Mouse (Mus musculus) activated CD4-positive, CD25-positive, alpha-beta regulatory T cell, adult 4 months (primary cell): ENCODE data around the gene Ep300. TPM values are rescaled to one million over a fixed set of nuclear protein-coding genes. Genes with fewer than 3 reads are reported as not detected.
"Not testable (repeated sequence)": the region's sequence is repeated elsewhere in the genome, so short reads cannot be mapped to it uniquely, and the experiment has no call there.

Experiments
- ATAC-seq: one replicate; pipeline ENCODE4 v1.8.0; 2017
- polyA plus RNA-seq, 2 experiments: library from polyadenylated mRNA; unstranded; fragments of 100-300 nt; shearing (Covaris generic); gene quantifications; one replicate each; pipeline ENCODE4 v1.2.1; 2017

Ep300 gene
- polyA plus RNA-seq, 2 experiments from 2014 or later, result 15.5 to 21.7 TPM

DNA sequence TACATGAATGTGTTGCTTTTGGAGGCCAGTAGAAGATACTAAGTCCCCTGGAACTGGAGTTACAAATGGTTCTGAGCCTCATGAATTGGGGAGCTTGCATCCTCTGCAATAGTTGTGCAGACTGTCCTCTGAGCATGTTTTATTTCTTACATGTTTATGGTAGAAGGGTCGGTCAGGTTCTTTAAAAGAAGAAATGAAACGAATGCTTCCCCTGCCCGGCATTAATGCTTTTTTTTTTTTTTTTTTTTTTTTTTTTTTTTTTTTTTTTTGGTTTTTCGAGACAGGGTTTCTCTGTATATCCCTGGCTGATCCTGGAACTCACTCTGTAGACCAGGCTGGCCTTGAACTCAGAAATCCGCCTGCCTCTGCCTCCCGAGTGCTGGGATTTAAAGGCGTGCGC is 13.6 kb downstream of the Ep300 start:
- ATAC-seq, result not testable (repeated sequence)

DNA sequence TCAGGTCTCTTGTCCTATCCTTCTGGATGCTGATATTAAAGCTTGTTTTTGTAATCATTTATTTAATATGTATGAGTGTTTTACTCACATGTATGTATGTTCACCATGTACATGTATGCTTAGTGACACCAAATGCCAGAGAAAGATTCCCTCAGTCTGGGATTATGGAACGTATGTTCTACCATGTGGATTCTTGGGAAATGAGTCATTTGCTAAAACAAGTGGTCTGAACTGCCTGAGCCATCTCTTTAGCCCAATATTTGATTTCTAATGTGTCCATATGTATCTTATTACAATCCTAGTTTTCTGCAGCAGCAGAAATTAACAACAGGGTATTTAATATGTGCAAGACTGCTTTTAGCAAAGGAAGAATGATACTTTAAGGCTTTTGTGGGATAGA is 20.1 kb downstream of the Ep300 start:
- no peak for ATAC-seq

DNA sequence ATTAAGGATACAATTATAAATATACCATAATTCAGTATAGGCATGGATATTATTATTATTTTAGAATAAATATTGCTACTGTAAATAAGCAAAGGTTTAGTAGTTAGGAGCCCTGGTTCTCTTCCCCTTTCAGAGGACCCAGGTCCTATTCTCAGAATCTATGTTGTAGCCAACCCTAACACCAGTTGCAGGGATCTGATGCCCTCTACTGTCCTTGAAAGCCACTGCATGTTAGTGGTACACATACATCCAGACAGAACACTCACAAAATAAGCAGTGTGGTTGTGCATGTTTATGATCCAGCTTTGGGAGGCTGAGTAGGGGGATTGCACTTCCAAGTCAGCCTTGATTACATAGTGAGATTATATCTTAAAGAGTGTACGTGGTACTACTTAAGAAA is 21.5 kb downstream of the Ep300 start:
- ATAC-seq, result peak; percentile 52

DNA sequence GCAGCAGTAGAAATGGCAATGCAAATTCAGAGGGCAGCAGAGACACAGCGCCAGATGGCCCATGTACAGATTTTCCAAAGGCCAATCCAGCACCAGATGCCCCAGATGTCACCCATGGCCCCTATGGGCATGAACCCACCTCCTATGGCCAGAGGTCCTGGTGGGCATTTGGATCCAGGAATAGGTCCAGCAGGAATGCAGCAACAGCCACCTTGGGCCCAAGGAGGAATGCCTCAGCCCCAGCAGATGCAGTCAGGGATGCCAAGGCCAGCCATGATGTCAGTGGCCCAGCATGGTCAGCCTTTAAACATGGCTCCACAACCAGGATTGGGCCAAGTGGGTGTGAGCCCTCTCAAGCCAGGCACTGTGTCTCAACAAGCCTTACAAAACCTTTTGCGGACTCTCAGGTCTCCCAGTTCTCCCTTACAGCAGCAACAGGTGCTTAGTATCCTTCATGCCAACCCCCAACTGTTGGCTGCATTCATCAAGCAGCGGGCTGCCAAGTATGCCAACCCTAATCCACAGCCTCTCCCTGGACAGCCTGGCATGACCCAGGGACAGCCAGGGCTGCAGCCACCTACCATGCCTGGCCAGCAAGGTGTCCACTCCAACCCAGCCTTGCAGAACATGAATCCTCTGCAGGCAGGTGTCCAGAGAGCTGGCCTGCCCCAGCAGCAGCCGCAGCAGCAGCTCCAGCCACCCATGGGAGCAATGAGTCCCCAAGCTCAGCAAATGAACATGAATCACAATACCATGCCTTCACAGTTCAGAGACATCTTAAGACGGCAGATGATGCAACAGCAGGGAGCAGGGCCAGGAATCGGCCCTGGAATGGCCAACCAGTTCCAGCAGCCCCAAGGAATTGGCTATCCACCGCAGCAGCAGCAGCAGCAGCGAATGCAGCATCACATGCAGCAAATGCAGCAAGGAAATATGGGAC is 64.6 kb downstream of the Ep300 start:
- no peak for ATAC-seq

DNA sequence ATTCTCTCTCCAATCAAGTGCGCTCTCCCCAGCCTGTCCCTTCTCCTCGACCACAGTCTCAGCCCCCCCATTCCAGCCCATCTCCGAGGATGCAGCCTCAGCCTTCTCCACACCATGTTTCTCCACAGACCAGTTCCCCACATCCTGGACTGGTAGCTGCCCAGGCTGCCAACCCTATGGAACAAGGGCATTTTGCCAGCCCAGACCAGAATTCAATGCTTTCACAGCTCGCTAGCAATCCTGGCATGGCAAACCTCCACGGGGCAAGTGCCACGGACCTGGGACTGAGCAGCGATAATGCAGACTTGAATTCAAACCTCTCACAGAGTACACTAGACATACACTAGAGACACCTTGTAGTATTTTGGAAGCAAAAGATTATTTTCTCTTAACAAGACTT is 65.5 kb downstream of the Ep300 start:
- no peak for ATAC-seq

DNA sequence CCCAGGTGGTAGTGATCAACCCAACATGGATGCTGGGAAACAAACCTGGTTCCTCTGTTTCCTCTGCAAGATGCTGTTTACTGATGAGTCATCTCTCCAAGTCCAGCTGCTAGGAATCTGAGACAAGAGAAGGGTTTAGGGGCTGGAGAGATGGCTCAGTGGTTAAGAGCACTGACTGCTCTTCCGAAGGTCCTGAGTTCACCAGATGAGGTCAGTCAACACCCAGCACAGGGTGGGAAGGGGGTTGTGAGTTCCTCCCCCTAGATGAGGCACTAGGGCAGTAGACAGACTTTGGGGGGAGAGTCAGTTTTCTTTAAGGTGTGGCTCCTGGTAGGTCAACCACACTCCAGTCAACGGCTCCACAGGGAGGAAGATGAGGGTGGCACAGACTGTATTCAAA is 76.5 kb downstream of the Ep300 start:
- no peak for ATAC-seq

DNA sequence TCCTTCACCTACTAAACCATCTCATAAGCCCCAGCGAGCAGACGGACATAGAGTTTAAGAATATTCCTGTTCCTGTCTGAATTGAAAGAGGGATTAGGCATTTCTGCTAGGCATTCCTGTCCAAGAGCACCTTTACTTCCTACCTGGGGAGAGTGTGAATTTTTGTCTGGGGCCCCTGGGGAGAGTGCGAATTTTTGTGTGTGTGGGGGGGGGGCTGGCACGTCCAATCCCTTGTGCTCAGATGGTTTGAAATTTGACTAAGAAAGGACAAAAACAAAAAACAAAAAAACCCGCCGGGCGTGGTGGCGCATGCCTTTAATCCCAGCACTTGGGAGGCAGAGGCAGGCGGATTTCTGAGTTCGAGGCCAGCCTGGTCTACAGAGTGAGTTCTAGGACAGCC is 78.1 kb downstream of the Ep300 start:
- ATAC-seq, result no peak

DNA sequence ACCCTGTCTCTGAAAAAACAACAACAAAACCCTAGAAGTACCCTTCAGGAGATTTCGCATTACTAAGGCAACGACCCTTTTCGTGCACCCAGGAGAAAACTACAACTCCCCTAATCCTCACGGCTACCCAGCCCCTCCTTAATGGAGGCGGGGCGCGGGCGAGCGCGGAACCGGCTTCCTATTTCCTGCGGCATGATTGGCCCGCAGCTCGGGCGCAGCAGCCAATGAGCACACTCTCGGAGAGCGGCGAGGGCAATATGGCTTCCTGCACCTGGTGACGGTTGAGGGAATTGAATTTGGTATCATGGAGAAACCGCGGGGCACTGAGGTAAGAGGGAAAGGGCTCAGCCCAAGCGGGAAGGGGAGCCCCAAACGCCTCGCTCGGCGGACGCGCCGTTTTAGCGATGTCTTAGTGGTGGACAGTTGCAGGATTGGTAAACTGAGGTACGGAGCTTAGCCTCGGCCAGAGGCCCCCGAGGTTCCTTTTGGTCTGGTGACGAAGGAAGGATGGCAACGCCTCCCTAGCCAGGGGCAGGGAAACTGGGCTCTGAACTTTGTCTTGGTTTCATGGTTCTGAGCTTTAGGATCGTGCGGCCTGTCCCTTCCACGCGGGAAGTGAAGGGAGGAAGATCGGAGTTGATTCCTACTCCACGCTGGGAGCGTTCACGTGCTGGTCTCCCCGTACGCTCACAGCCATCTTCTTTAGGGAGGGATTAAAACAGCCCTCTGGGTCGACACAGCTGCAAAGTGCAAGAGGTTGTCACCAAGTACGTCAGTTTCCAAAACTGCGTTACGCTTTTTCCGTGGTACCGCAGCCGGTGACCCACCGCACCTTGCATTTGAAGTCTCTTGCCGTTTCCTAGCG is 78.8 kb downstream of the Ep300 start, which contains the start of gene L3mbtl2:
Gene L3mbtl2 (plus strand): TSS at position 193 of the 865 bp plus-strand sequence.
- ATAC-seq, result peak; percentile 100

DNA sequence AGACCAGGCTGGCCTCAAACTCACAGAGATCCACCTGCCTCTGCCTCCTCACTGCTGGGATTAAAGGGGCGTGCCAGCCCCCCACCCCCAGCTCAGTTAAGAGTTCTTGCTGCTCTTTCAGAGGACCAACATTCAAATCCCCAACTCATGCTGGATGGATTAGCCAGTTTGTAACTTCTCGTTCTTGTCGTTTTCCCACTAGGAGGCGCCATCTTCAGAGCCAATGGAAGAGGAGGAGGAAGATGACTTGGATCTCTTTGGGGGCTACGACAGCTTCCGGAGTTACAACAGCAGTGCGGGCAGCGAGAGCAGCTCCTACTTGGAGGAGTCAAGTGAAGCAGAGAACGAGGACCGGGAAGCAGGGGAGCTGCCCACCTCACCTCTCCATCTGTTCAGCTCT is 81.8 kb downstream of the Ep300 start:
- ATAC-seq, result no peak

DNA sequence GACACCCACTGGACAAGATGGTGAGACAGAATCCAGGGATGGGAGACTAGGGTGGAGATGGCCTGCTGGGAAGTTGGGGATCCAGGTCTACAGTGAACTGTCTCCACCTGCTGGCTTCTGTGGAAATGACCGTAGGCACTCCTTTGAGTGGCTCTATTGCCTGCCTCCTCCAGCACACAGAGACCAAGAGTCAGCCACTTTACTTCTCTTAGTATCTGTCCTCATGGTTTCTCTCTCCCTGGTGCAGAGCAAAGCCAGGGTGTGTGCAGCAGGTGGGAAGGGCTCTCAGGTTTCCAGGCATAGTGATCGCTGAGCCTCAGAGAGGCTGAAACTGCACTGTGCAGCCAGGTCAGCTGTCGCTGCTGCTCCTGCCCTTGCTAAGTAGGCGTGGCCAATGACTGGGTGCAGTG is 85.1 kb downstream of the Ep300 start:
- ATAC-seq, result no peak

DNA sequence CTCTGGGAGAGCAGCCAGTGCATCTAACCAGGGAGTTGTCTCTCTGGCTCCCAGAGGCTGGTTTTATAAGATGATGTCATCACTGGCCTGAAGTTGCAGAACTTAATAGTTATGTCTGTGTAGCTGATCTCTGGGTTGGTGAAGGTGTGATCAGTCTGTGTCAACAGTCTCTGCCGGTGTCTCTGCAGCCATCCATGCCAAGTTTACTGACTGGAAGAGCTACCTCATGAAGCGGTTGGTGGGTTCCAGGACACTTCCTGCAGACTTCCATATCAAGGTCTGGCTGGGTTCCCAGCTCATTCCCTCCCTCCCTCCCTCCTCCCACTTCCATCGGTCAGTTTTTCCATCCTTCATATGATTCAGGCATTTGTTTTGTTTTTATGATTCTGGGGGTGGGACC is 91.5 kb downstream of the Ep300 start:
- ATAC-seq, result no peak

DNA sequence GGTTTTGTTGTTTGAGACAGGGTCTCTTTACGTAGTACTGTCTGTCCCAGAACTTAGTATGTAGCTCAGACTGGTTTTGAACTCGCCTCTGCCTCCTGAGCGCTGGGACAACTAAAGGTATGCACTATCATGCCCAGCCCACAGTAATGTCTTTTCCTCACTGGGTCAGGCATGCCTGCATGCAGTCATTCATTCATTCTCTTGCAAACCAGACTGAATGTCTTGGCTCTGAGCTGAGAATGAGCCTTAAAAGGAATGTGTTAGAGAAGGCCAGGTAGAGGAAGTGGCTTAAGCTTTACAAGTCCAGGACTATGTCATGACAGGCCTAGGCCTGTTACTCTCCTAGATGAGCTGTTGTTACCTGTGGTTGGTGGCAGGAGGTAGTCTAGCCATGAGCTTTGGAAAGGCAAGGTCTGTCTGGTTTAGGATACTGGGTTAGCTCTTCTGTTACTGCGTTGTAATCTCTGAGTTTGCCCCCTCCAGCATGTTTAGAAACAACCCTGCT is 95.2 kb downstream of the Ep300 start:
- no peak for ATAC-seq

DNA sequence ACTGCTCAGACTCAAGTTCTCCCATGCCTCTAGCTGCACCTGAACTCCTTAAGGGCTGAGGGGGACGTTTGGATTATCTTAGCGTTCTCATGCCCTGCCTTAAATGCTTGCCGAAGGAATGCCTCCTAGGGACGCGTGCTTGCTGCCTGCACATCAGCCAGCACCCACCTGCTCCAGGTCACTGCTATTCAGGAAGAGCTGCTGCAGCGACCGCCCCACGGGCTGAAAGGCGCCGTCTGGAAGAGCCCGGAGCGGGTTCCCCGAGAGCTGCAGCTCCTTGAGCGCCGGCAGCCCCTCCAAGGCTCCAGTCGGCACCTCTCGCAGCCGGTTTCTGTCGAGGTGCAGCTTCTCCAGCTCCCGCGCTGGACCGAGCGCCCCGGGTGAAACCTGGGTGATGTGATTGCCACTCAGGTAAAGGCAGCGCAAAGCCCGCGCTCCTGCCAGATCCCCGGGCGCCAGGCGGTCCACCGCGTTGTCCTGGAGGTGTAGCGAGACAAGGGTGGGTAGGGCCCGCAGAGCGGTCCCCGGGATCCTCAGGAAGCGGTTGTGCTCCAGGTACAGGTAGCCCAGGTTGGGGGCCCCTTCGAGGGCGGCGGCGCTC is 108.3 kb downstream of the Ep300 start:
- ATAC-seq, result no peak

DNA sequence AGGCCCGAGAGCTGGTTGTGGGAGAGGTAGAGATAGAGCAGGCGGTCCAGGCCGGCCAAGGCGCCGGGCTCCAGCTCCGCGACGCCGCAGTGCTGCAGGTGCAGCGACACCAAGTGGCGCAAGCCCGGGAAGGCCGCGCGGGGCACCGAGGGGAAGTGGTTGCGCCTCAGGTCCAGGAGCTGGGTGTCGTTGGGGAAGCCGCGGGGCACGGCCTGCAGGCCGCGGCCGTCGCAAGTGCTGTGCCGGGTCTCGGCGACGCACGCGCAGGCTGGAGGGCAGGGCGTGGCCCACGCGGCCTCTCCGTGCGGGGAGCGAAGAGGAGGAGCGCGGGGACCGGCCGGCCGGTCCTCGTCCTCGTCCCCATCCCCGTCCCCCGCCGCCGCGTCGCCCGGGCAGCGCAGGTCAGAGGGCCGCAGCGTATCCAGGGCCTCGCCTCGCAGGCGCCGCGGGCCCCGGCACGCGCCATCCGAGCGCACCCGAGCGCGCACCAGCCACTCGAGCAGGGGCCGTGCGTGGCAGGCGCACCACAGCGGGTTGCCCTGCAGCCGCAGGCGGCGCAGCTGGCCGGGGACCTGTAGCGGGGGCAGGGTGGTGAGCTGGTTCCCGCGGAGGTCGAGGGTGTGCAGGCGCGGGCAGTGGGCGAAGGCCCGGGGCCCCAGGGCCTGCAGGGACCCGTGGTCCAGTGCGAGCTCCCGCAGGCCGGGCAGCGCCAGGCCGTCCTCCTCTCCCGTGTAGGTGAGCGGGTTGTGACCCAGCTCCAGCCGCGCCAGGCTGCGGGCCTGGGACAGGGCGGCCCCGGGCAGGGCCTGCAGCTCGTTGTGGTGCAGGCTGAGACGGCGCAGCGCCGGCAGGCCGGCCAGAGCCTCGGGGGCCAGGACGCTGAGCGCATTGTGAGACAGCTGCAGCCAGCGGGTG is 109.1 kb downstream of the Ep300 start:
- ATAC-seq, result peak; percentile 54

DNA sequence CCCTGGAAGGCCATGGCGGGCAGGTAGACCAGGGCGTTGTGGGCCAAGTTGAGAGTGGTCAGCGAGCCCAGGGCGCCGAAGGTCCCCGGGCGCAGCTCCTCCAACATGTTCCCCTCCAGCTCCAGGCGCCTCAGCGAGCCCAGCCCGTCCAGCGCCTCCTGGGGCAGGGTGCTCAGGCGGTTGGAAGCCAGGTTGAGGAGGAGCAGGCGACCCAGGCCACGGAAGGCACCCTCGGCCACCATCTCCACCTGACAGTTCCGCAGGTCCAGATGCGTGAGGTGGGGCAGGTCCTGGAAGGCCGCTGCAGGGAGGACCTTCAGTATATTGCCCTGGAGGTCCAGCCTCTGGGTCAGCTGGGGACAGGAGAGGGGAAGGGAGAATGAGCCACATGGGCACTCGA is 109.7 kb downstream of the Ep300 start:
- no peak for ATAC-seq

DNA sequence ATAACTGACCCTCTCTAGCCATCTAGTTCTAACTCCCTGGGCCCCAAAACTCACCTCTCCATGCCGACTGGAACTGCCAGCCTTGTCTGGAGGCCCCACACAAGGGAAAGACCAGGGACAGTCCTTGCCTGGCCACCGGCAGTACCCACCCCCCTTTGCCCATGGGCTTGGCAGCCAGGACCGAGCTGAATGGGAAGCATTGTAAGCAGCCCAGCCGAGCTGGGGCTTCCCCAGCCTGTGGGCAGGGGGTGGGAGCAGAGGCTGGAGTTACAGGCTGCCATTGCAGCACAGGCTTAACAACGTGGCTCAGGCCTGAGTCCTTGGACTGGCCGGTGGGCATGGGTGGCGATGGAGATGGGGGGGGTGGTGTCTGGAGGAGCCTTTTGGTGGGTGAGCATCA is 112.0 kb downstream of the Ep300 start, which contains the start of gene Chadl:
Gene Chadl (minus strand): TSS at position 113 of the 400 bp plus-strand sequence.
- ATAC-seq, result no peak

DNA sequence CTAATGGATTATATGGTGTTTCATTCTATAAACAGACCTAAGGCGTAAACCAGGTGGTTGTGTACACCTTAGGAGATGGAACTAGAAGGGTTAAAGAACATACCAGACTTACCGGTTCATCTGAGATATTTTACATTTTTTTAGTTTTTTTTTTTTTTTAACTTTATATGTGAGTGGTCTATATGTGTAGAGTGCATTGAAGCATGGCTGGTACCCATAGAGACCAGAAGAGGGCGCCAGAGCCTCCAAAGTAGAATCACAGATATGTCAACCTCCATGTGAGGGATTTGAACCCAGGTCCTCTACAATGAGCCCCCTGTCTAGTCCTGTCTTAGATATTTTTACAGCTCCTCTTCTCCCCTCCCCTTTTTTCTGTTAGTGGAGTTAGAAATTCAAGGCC is 112.7 kb downstream of the Ep300 start:
- peak; percentile 30 for ATAC-seq

DNA sequence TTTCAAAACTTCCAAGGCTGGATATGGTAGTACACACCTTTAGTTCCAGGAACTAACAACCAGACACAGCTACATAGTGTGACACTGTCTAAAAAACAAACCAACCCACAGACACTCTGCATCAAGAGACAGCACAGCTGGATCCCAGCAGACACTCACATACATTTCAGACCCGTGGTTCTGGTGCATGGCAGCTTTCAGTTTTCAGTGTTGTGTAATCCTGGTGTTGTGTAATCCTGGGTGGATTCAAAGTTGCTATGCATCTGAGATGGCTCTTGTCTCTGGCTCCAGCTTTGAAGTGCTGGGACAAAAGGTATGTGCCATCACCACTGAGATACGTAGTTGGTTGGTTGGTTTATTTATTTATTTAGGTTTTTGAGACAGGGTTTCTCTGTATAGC is 113.4 kb downstream of the Ep300 start:
- no peak for ATAC-seq

DNA sequence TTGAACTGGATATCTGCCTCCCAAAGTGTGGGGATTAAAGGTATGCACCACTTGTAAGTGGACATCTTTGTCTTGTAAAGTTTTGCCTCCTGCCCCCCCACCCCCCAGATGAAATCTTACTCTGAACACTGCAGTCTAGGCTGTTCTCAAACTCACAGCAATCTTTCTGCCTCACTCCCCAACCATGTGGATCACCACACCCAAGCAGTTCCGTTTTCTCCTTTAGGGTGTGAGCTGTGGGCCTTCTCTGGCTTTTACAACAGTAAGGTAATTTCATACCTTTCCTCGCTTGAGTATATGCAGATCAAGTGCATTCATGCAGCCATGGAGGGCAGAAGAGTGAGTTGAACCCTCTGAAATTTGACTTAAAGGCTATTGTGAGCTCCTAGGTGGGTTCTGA is 115.0 kb downstream of the Ep300 start:
- no peak for ATAC-seq

DNA sequence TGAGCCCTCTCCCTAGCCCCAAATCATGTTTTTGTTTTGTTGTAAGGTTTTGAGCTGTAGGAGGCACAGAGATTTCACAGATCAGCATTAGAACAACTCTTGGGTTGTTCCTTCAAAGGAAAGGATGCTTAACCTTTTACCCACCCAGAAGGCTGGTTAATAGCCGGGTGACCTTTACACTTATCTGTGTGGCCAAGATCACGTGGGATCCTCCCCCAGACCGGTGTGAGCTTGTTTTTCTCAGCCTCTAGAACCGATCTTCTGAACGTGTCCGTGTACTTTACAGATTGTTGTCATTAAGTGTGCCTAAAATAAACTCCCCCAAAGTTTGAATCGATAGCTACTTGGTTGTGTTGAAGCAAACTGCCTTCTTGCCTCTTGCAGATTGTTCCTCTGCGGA is 115.5 kb downstream of the Ep300 start:
- ATAC-seq, result peak; percentile 23

DNA sequence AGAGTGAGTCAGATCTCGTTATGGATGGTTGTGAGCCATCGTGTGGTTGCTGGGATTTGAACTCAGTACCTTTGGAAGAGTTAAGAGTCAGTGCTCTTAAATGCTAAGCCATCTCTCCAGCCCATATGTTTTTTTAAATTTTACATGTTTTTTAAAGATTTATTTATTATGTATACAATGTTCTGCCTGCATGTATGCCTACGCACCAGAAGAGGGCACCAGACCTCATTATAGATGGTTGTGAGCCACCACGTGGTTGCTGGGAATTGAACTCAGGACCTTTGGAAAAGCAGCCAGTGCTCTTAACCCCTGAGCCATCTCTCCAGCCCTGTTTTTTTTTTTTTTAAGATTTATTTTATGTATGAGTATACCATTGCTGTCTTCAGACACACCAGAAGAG is 116.2 kb downstream of the Ep300 start:
- ATAC-seq, result not testable (repeated sequence)
